Mouse (Mus musculus) spleen, adult 2 months (tissue): ENCODE results near the gene Rab14.

Source experiments
- CTCF ChIP-seq: fragments of 200-500 bp; IDR thresholded peaks from 2 replicates; pipeline ENCODE4 v1.5.1; 2011; ENCODE audit warnings: mild to moderate bottlenecking, inconsistent platforms; ENCODE audit not compliant: insufficient read depth, insufficient read length, insufficient replicate concordance; ENCODE audit errors: extremely low read depth
- POLR2A ChIP-seq: fragments of 200-500 bp; IDR thresholded peaks from 2 replicates; pipeline ENCODE4 v1.6.1; 2011; ENCODE audit warnings: low read depth, low read length, inconsistent platforms

GRCm38 (mm10) chr2:35199541-35199940 lies 1.4 kb downstream of the Rab14 start:
- TF ChIP-seq POLR2A (no peak), CTCF (no peak)
